Mouse (Mus musculus): ENCODE measurements around the gene Wbp1l. TPM values are rescaled to one million over a fixed set of nuclear protein-coding genes. Genes with fewer than 3 reads are reported as not detected.
A peak's percentile ranks its signal among the peaks of the same experiment; 100 is the strongest.

Gene Wbp1l
- total RNA-seq, 2 experiments from 2014 or later = 60.5 to 61.2 TPM

- no peak for DNase-seq
Measured at GRCm38 (mm10) chr19:46631637-46632036, 32.8 kb downstream of the Wbp1l start.

GRCm38 (mm10) chr19:46635766-46636165 is 36.9 kb downstream of the Wbp1l start:
- no peak for DNase-seq

GRCm38 (mm10) chr19:46637598-46637997 is 38.7 kb downstream of the Wbp1l start:
- DNase-seq = no peak

GRCm38 (mm10) chr19:46639053-46639452 is 40.2 kb downstream of the Wbp1l start:
- DNase-seq = peak; percentile 3

GRCm38 (mm10) chr19:46639496-46639895 is 40.6 kb downstream of the Wbp1l start:
- peak; percentile 6 for DNase-seq

- peak; percentile 3 for DNase-seq
Measured at GRCm38 (mm10) chr19:46640780-46641179, 41.9 kb downstream of the Wbp1l start.

- DNase-seq = peak; percentile 78
Measured at GRCm38 (mm10) chr19:46641420-46642085, 42.7 kb downstream of the Wbp1l start.

GRCm38 (mm10) chr19:46642136-46642753 is 43.4 kb downstream of the Wbp1l start:
- DNase-seq = no peak

- no peak for DNase-seq
Measured at GRCm38 (mm10) chr19:46643236-46643635, 44.4 kb downstream of the Wbp1l start.

GRCm38 (mm10) chr19:46644343-46644792 is 45.5 kb downstream of the Wbp1l start:
- DNase-seq = no peak

GRCm38 (mm10) chr19:46644793-46645602 is 46.1 kb downstream of the Wbp1l start:
- peak; percentile 79 for DNase-seq

GRCm38 (mm10) chr19:46646041-46646481 is 47.2 kb downstream of the Wbp1l start:
- DNase-seq = no peak

GRCm38 (mm10) chr19:46647254-46647653 is 48.4 kb downstream of the Wbp1l start:
- DNase-seq = no peak

- DNase-seq = peak; percentile 52
Measured at GRCm38 (mm10) chr19:46647850-46648249, 49.0 kb downstream of the Wbp1l start.

GRCm38 (mm10) chr19:46648565-46648964 is 49.7 kb downstream of the Wbp1l start:
- DNase-seq = no peak

- no peak for DNase-seq
Measured at GRCm38 (mm10) chr19:46653188-46653587, 54.3 kb downstream of the Wbp1l start.

GRCm38 (mm10) chr19:46653616-46654235 is 54.8 kb downstream of the Wbp1l start:
- DNase-seq = no peak

- no peak for DNase-seq
Measured at GRCm38 (mm10) chr19:46655626-46656025, 56.7 kb downstream of the Wbp1l start.

- DNase-seq = no peak
Measured at GRCm38 (mm10) chr19:46656151-46656840, 57.4 kb downstream of the Wbp1l start.

GRCm38 (mm10) chr19:46657339-46658020 is 58.6 kb downstream of the Wbp1l start:
- peak; percentile 55 for DNase-seq

GRCm38 (mm10) chr19:46658348-46658747 is 59.5 kb downstream of the Wbp1l start:
- DNase-seq = no peak
